In genomic region chr13:80962789-80963590, GRCm38 (mm10) we compare ENCODE assay signal across 8 mouse cellular contexts.
DNase-seq lines count a peak whose midpoint lies in the region; ATAC-seq lines count a peak whose summit lies in the region.

No protein-coding gene starts in this region.

- H3K36me3 ChIP-seq in hindbrain, embryonic 10.5 days = no peaks in the 10 kb centered on the region

- H3K27me3 ChIP-seq in hindbrain, embryonic 10.5 days (ENCODE audit: insufficient read depth, poor library complexity, severe bottlenecking) = peaks cover 15% of the 10 kb centered on the region

- DNase-seq in R1 (ENCODE audit: low read depth, low spot score) = peak; percentile 61
- peak; percentile 68 for DNase-seq in cerebellum, adult 8-10 months
- peak; percentile 87 for DNase-seq in hindbrain, embryonic 10.5 days (ENCODE audit: low spot score)
- peak; percentile 32 to 49 for DNase-seq in layer of hippocampus, postnatal 14 days (ENCODE audit: low spot score in 2 of 2)
- peak; percentile 76 for DNase-seq in lung, postnatal 25 days (ENCODE audit: low spot score)
- peak; percentile 86 for DNase-seq in retina, embryonic 14.5 days (ENCODE audit: low spot score)
- peak; percentile 61 for DNase-seq in urinary bladder, postnatal 25 days (ENCODE audit: low spot score)

- ATAC-seq in frontal cortex, adult (ENCODE audit: low TSS enrichment) = peak; percentile 97

- no peaks in the 10 kb centered on the region for H3K9me3 ChIP-seq in hindbrain, embryonic 10.5 days

- peak overlapping the region; percentile 59 for H3K4me3 ChIP-seq in hindbrain, embryonic 10.5 days

- peaks cover 9% of the 10 kb centered on the region; the same call in 1 of the 2 replicates for H3K4me1 ChIP-seq in hindbrain, embryonic 10.5 days (replicated peaks)

- H3K27ac ChIP-seq in hindbrain, embryonic 10.5 days = peak overlapping the region; percentile 83

- WGBS in hindbrain, embryonic 10.5 days = 7% methylated on average over 51 of the region's 51 CpGs

Comparison
In these comparisons a context has a peak if more than half of its experiments do, and no peak if none do; other contexts are left out.
1. Peak in every context shown above with its lines: DNase-seq, ATAC-seq, H3K4me3 ChIP-seq and H3K27ac ChIP-seq.